In genomic region chr13:85126573-85127547, GRCm38 (mm10) we compare ENCODE assay signal across 7 mouse cellular contexts.
DNase-seq lines count a peak whose midpoint lies in the region; ATAC-seq lines count a peak whose summit lies in the region.
"Not testable (repeated sequence)": the region's sequence is repeated elsewhere in the genome, so short reads cannot be mapped to it uniquely, and the experiment has no call there.

No protein-coding gene starts in this region.

- not testable (repeated sequence) for H3K27ac ChIP-seq in forebrain, embryonic 12.5 days; heart, embryonic 15.5 days; intestine, embryonic 16.5 days (ENCODE audit: low read length); limb, embryonic 13.5 days; neural tube, embryonic 14.5 days (ENCODE audit: low read depth, low read length)

- not testable (repeated sequence) for H3K36me3 ChIP-seq in forebrain, embryonic 12.5 days (replicated peaks); heart, embryonic 15.5 days; intestine, embryonic 16.5 days (ENCODE audit: control insufficient read depth, insufficient read depth, low read length); limb, embryonic 13.5 days; neural tube, embryonic 14.5 days (ENCODE audit: control insufficient read depth, insufficient read depth, low read length)

- H3K27me3 ChIP-seq in forebrain, embryonic 12.5 days; heart, embryonic 15.5 days; intestine, embryonic 16.5 days (replicated peaks; ENCODE audit: control insufficient read depth, insufficient read depth, low read length); limb, embryonic 13.5 days; neural tube, embryonic 14.5 days (ENCODE audit: control insufficient read depth, insufficient read depth, low read length): not testable (repeated sequence)

- H3K4me2 ChIP-seq in forebrain, embryonic 12.5 days; heart, embryonic 15.5 days; intestine, embryonic 16.5 days (ENCODE audit: low read depth, low read length); limb, embryonic 13.5 days (replicated peaks); neural tube, embryonic 14.5 days (ENCODE audit: low read depth, low read length): not testable (repeated sequence)

- H3K4me1 ChIP-seq in forebrain, embryonic 12.5 days; heart, embryonic 15.5 days (replicated peaks); intestine, embryonic 16.5 days (ENCODE audit: control insufficient read depth, insufficient read depth, low read length); limb, embryonic 13.5 days; neural tube, embryonic 14.5 days (ENCODE audit: control insufficient read depth, insufficient read depth, low read length): not testable (repeated sequence)

- not testable (repeated sequence) for H3K4me3 ChIP-seq in forebrain, embryonic 12.5 days (replicated peaks); heart, embryonic 15.5 days; intestine, embryonic 16.5 days (ENCODE audit: low read length); limb, embryonic 13.5 days; neural tube, embryonic 14.5 days (ENCODE audit: low read depth, low read length)

- H3K9me3 ChIP-seq in forebrain, embryonic 12.5 days; heart, embryonic 15.5 days (replicated peaks); intestine, embryonic 16.5 days (ENCODE audit: control insufficient read depth, low read length); limb, embryonic 13.5 days; neural tube, embryonic 14.5 days (ENCODE audit: control insufficient read depth, low read length): not testable (repeated sequence)

- peak; percentile 70 for DNase-seq in adrenal gland, postnatal 10 days

- ATAC-seq in forebrain, embryonic 12.5 days (ENCODE audit: low FRiP score) = peak; percentile 100
- ATAC-seq in heart, embryonic 15.5 days (replicated peaks; ENCODE audit: insufficient number of reproducible peaks, insufficient read depth, low FRiP score, low read depth) = peak; percentile 100
- ATAC-seq in intestine, embryonic 16.5 days = peak; percentile 100
- peak; percentile 100 for ATAC-seq in limb, embryonic 13.5 days (ENCODE audit: low FRiP score, low read depth)
- ATAC-seq in megakaryocyte, adult 5-6 weeks (ENCODE audit: poor library complexity, severe bottlenecking) = peak; percentile 97
- peak; percentile 100 for ATAC-seq in neural tube, embryonic 14.5 days (ENCODE audit: low read depth)

- H3K9ac ChIP-seq in forebrain, embryonic 12.5 days; heart, embryonic 15.5 days; intestine, embryonic 16.5 days (ENCODE audit: low read depth, low read length); limb, embryonic 13.5 days; neural tube, embryonic 14.5 days (replicated peaks; ENCODE audit: low read depth, low read length): not testable (repeated sequence)

- WGBS in forebrain, embryonic 12.5 days = 87% methylated on average over 18 of the region's 18 CpGs
- 82% methylated on average over 18 of the region's 18 CpGs for WGBS in heart, embryonic 15.5 days
- 89% methylated on average over 18 of the region's 18 CpGs for WGBS in intestine, embryonic 16.5 days
- WGBS in limb, embryonic 13.5 days = 87% methylated on average over 18 of the region's 18 CpGs
- WGBS in neural tube, embryonic 14.5 days = 76% methylated on average over 18 of the region's 18 CpGs
